Mouse (Mus musculus) E14TG2a.4 (cell line): Measurements from ENCODE around the gene Kcnn4.
A peak's percentile ranks its signal among the peaks of the same experiment; 100 is the strongest.

Source experiments
- H3K27me3 ChIP-seq: 2 replicates; pipeline ENCODE4 v1.6.1; 2014; ENCODE audit warnings: low read length, control low read depth; ENCODE audit not compliant: insufficient read depth
- H3K36me3 ChIP-seq: 2 replicates; pipeline ENCODE4 v1.6.1; 2014; ENCODE audit warnings: low read length, control low read depth; ENCODE audit not compliant: insufficient read depth
- H3K4me1 ChIP-seq: replicated peaks from 2 replicates; pipeline ENCODE4 v1.6.1; 2014; ENCODE audit warnings: low read depth, low read length, control low read depth
- H3K4me3 ChIP-seq: replicated peaks from 2 replicates; pipeline ENCODE4 v1.5.1; 2014; ENCODE audit warnings: mild to moderate bottlenecking, low read length
- H3K9me3 ChIP-seq: 2 replicates; pipeline ENCODE4 v1.6.1; 2014; ENCODE audit warnings: low read length, control low read depth
- CTCF ChIP-seq: conservative IDR thresholded peaks from 2 replicates; pipeline ENCODE4 v1.5.1; 2014; ENCODE audit warnings: low read length
- NANOG ChIP-seq: IDR thresholded peaks from 2 replicates; pipeline ENCODE4 v1.6.1; 2014; ENCODE audit warnings: borderline replicate concordance, low read length, mixed read lengths
- POU5F1 ChIP-seq: IDR thresholded peaks from 2 replicates; pipeline ENCODE4 v1.6.1; 2014; ENCODE audit warnings: low read length, borderline replicate concordance

Kcnn4 gene

DNA sequence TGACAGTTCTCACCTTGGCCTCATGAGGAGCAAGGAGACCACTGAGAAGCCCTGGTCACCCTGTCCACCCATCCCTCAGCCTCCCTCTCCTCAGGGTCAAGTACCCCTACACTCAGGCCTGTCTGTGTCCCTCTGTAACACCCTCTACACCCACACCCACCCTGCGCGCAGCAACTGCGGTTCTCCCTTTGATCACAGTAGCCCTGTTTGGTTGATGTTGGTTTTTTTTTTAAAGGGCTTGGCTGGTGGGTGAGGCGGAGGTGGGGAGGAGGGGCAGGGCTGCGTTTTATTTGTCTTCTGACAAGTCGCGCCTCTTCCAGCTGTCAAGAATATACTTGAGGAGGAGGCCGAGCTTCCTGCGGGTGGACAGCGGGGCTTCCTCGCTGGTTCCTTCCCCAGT is 61.6 kb downstream of the Kcnn4 start:
- H3K27me3 ChIP-seq: peaks cover 66% of the 10 kb centered on the region
- peak overlapping the region; percentile 71 for H3K4me3 ChIP-seq
- H3K4me1 ChIP-seq: peaks cover 17% of the 10 kb centered on the region
- H3K36me3 ChIP-seq: no peaks in the 10 kb centered on the region
- no peak for TF ChIP-seq CTCF
- TF ChIP-seq POU5F1: no peak
- TF ChIP-seq NANOG: no peak
- H3K9me3 ChIP-seq: no peaks in the 10 kb centered on the region

DNA sequence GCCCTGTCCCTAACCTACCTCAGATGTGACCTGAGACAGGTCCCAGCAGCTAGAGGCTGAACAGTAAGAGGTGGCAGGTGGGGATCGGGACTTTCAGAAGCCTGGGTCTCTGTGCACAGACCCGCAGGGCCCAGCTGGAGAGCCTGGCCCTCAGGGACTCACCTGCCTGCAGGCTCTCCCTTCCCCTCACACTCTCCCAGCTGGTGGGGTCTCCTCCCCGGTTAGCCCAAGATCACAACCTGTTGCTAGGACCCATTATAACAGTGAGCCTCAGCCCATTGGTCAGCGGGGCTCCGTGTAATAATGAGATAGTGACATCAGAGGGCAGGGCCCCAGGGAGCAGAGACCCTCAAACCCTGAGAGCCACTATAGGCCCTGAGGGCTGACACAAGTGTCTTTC is 65.2 kb downstream of the Kcnn4 start:
- H3K36me3 ChIP-seq: no peaks in the 10 kb centered on the region
- TF ChIP-seq CTCF (no peak), NANOG (no peak), POU5F1 (no peak)
- H3K9me3 ChIP-seq: no peaks in the 10 kb centered on the region
- peaks cover 64% of the 10 kb centered on the region for H3K27me3 ChIP-seq
- no peak overlapping the region for H3K4me3 ChIP-seq
- H3K4me1 ChIP-seq: peaks cover 17% of the 10 kb centered on the region
